Mouse (Mus musculus) cerebellum, adult 2 months (tissue): ENCODE measurements around the gene Tmcc2.

Source experiments
- CTCF ChIP-seq: fragments of 200-500 bp; IDR thresholded peaks from 2 replicates; pipeline ENCODE4 v1.5.1; 2011; ENCODE audit warnings: low read depth, mild to moderate bottlenecking, control low read depth, low read length, moderate library complexity, borderline replicate concordance; ENCODE audit not compliant: insufficient read depth
- POLR2A ChIP-seq: fragments of 200-500 bp; IDR thresholded peaks from 2 replicates; pipeline ENCODE4 v1.6.1; 2011; ENCODE audit warnings: low read length, control low read depth, borderline replicate concordance; ENCODE audit not compliant: insufficient read depth

- TF ChIP-seq CTCF (peak; percentile 4; the same call in 1 of the 2 replicates), POLR2A (no peak)
These were observed 40.0 kb downstream of the Tmcc2 start for GRCm38 (mm10) chr1:132351058-132351457.
